In the genomic region with DNA sequence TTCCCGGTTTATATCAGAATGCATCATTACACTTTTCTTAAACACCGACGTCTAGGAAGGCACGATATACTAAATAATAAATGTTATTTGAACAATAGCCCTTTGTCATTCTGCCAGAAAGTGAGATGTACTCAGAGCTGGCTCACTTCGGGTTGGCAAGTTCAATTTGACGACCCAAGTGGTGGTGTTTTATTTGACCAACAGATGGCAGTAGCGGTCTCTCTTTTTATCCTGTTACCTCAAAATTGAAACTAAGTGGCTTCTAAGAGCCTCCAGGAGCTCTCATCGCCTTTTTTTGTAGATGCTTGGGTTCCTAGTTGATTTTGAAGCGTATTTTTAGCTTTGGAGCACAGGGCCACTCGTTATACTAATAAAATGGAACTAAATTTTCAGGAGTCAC, we compare ENCODE assay signal across 8 mouse cellular contexts.
DNase-seq lines count a peak whose midpoint lies in the region; ATAC-seq and TF ChIP-seq lines count a peak whose summit lies in the region.

No protein-coding gene starts in this region.

- DNase-seq in hindbrain, embryonic 11.5 days (ENCODE audit: low spot score) = peak; percentile 80
- peak; percentile 59 for DNase-seq in layer of hippocampus, adult 9-10 months (ENCODE audit: low spot score)
- peak; percentile 68 for DNase-seq in lung, postnatal 10 days
- DNase-seq in retina, postnatal 7 days (ENCODE audit: low read depth, low spot score) = peak; percentile 58

- WGBS in hindbrain, embryonic 11.5 days = 12% methylated on average over 10 of the region's 10 CpGs
- WGBS in hindbrain, embryonic 12.5 days = 15% methylated on average over 10 of the region's 10 CpGs
- 11% methylated on average over 10 of the region's 10 CpGs for WGBS in embryonic facial prominence, embryonic 15.5 days
- WGBS in heart, embryonic 16.5 days = 7% methylated on average over 10 of the region's 10 CpGs

- no peak overlapping the region for H3K27ac ChIP-seq in hindbrain, embryonic 11.5 days (ENCODE audit: low read depth, low read length)
- H3K27ac ChIP-seq in hindbrain, embryonic 12.5 days = no peak overlapping the region
- H3K27ac ChIP-seq in bone marrow macrophage, adult 2 months (ENCODE audit: insufficient read depth, low read depth, low read length) = no peak overlapping the region
- no peak overlapping the region for H3K27ac ChIP-seq in embryonic facial prominence, embryonic 15.5 days (replicated peaks)
- no peak overlapping the region for H3K27ac ChIP-seq in heart, embryonic 16.5 days (ENCODE audit: low read length)

- H3K9me3 ChIP-seq in hindbrain, embryonic 11.5 days (ENCODE audit: control insufficient read depth, low read length) = no peaks in the 10 kb centered on the region
- H3K9me3 ChIP-seq in hindbrain, embryonic 12.5 days (replicated peaks) = no peaks in the 10 kb centered on the region
- no peaks in the 10 kb centered on the region for H3K9me3 ChIP-seq in embryonic facial prominence, embryonic 15.5 days (replicated peaks)
- H3K9me3 ChIP-seq in heart, embryonic 16.5 days (replicated peaks; ENCODE audit: control insufficient read depth, low read length) = no peaks in the 10 kb centered on the region

- H3K9ac ChIP-seq in hindbrain, embryonic 11.5 days (ENCODE audit: low read depth, low read length) = no peak overlapping the region
- no peak overlapping the region for H3K9ac ChIP-seq in hindbrain, embryonic 12.5 days
- no peak overlapping the region for H3K9ac ChIP-seq in embryonic facial prominence, embryonic 15.5 days
- no peak overlapping the region for H3K9ac ChIP-seq in heart, embryonic 16.5 days (ENCODE audit: low read length)

- TF ChIP-seq POLR2A in bone marrow macrophage, adult 2 months (IDR thresholded peaks at IDR 0.05; ENCODE audit: borderline replicate concordance, low read depth, low read length) = no peak

- H3K4me1 ChIP-seq in hindbrain, embryonic 11.5 days (replicated peaks; ENCODE audit: control insufficient read depth, insufficient read depth, low read length) = no peaks in the 10 kb centered on the region
- H3K4me1 ChIP-seq in hindbrain, embryonic 12.5 days = no peaks in the 10 kb centered on the region
- peaks cover 7% of the 10 kb centered on the region for H3K4me1 ChIP-seq in bone marrow macrophage, adult 2 months (ENCODE audit: control insufficient read depth, insufficient read depth, low read length)
- H3K4me1 ChIP-seq in embryonic facial prominence, embryonic 15.5 days = no peaks in the 10 kb centered on the region
- no peaks in the 10 kb centered on the region for H3K4me1 ChIP-seq in heart, embryonic 16.5 days (ENCODE audit: control insufficient read depth, insufficient read depth, low read length)

- ATAC-seq in hindbrain, embryonic 11.5 days (ENCODE audit: low FRiP score) = peak; percentile 63; the same call in 1 of the 2 replicates
- ATAC-seq in hindbrain, embryonic 12.5 days (ENCODE audit: low FRiP score) = no peak
- ATAC-seq in embryonic facial prominence, embryonic 15.5 days (ENCODE audit: insufficient number of reproducible peaks, low FRiP score, low TSS enrichment, low read depth) = no peak
- ATAC-seq in heart, embryonic 16.5 days (replicated peaks; ENCODE audit: extremely low read depth, insufficient read depth, low FRiP score) = no peak

- no peaks in the 10 kb centered on the region for H3K27me3 ChIP-seq in hindbrain, embryonic 11.5 days (ENCODE audit: control insufficient read depth, insufficient read depth, low read length)
- H3K27me3 ChIP-seq in hindbrain, embryonic 12.5 days = no peaks in the 10 kb centered on the region
- H3K27me3 ChIP-seq in embryonic facial prominence, embryonic 15.5 days = no peaks in the 10 kb centered on the region
- H3K27me3 ChIP-seq in heart, embryonic 16.5 days (ENCODE audit: control insufficient read depth, insufficient read depth, low read length) = no peaks in the 10 kb centered on the region

- H3K4me3 ChIP-seq in hindbrain, embryonic 11.5 days (ENCODE audit: low read depth, low read length) = no peak overlapping the region
- no peak overlapping the region for H3K4me3 ChIP-seq in hindbrain, embryonic 12.5 days
- peak overlapping the region; percentile 36 for H3K4me3 ChIP-seq in bone marrow macrophage, adult 2 months (ENCODE audit: insufficient read depth, low read length)
- H3K4me3 ChIP-seq in embryonic facial prominence, embryonic 15.5 days (replicated peaks) = no peak overlapping the region
- 0 out of 2 replicates have a peak overlapping the region, but pooled peaks have one; percentile 35 for H3K4me3 ChIP-seq in heart, embryonic 16.5 days (ENCODE audit: low read length)

- H3K4me2 ChIP-seq in hindbrain, embryonic 11.5 days (replicated peaks; ENCODE audit: low read depth, low read length) = no peak overlapping the region
- no peak overlapping the region for H3K4me2 ChIP-seq in hindbrain, embryonic 12.5 days (replicated peaks)
- H3K4me2 ChIP-seq in embryonic facial prominence, embryonic 15.5 days (replicated peaks) = 0 out of 2 replicates have a peak overlapping the region, but pooled peaks have one; percentile 12
- peak overlapping the region; percentile 47 for H3K4me2 ChIP-seq in heart, embryonic 16.5 days (ENCODE audit: low read depth, low read length)

- no peak for TF ChIP-seq CTCF in bone marrow macrophage, adult 2 months (IDR thresholded peaks at IDR 0.05; ENCODE audit: low read depth, low read length)

- H3K36me3 ChIP-seq in hindbrain, embryonic 11.5 days (ENCODE audit: control insufficient read depth, insufficient read depth, low read length) = no peaks in the 10 kb centered on the region
- no peaks in the 10 kb centered on the region for H3K36me3 ChIP-seq in hindbrain, embryonic 12.5 days
- H3K36me3 ChIP-seq in embryonic facial prominence, embryonic 15.5 days = no peaks in the 10 kb centered on the region
- H3K36me3 ChIP-seq in heart, embryonic 16.5 days (ENCODE audit: control insufficient read depth, insufficient read depth) = no peaks in the 10 kb centered on the region

Comparison
In these comparisons a context has a peak if more than half of its experiments do, and no peak if none do; other contexts are left out.
1. H3K4me2 ChIP-seq: peak in embryonic facial prominence, embryonic 15.5 days (single experiment) and heart, embryonic 16.5 days (single experiment); none in hindbrain, embryonic 11.5 days (single experiment) and hindbrain, embryonic 12.5 days (single experiment).
2. H3K4me3 ChIP-seq: peak in bone marrow macrophage, adult 2 months (single experiment) and heart, embryonic 16.5 days (single experiment); none in hindbrain, embryonic 11.5 days (single experiment), hindbrain, embryonic 12.5 days (single experiment) and embryonic facial prominence, embryonic 15.5 days (single experiment).
3. Peak in every context shown above with its lines, with median percentiles within 50 percentile points of each other: DNase-seq.